Mouse (Mus musculus) liver, embryonic 14.5 days (tissue): Measurements from ENCODE around the gene Proz.

ENCODE experiments used
- CTCF ChIP-seq: IDR thresholded peaks from 2 replicates; pipeline ENCODE4 v1.5.1; 2016; ENCODE audit warnings: antibody characterized with exemption, low read depth, control low read depth
- EP300 ChIP-seq: IDR thresholded peaks from 2 replicates; pipeline ENCODE4 v1.6.1; 2016; ENCODE audit warnings: antibody characterized with exemption, low read depth

DNA sequence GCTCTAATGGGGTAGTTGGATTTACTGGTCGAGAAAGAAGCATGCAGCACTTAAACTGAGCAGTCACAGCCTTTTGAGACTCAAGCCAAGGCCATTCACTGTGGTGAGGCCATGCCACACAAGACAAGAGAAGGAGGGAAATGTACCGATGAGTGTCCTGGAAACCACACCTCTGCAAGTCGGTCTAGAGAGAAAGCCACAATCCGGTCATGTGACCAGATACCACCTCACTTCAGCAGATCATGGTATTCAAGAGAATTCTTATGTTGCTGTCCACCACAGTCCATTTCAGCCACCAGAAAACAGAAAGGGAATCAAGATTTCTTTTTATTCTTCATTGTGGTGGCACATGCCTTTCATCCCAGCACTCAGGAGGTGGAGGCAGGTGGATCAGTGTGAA is 19.3 kb upstream of the Proz start:
- TF ChIP-seq CTCF (no peak), EP300 (no peak)
